ENCODE assay signal across 30 mouse cellular contexts in the genomic region with DNA sequence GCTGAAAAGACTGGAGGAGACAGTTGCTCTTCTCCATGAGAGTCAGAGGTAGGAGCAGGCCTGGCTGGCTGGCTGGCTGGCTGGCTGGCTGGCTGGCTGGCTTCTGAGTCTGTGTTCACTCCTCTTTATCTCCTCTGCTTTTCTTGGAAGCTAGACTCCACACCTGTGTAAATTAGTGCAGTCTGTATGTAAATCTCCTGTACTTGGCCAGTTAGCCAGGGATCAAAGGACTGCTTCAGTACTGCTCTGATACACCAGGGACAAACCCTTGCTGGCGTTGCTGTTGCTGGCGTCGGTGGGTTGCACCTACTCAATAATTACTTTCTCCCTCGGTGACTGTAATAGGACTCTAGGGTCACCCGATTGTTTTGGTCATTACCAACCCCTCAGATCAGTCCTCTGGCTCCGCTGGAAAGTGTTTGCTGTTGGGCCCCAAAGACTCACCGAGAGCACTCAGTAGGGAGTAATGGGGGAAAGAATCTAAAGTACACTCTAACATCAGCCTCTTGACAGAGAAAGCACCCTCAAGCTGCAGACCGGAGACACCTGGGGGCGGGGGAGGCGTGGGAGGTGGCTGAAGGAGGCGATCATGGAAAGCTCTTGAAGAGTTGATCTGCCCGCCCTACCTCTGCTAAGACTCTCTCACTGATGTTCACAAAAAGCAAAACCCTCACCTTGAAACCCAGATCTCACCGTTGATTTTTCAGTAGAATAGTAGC. TPM values are rescaled to one million over a fixed set of nuclear protein-coding genes. Genes with fewer than 3 reads are reported as not detected.
DNase-seq lines count a peak whose midpoint lies in the region; ATAC-seq and TF ChIP-seq lines count a peak whose summit lies in the region.
"Had no signal": no experiment of that assay in that cellular context is flagged by ENCODE, and none has a peak within 500 bp of the region (broad histone marks: within the 10 kb centered on the region; RNA-seq: fewer than 3 reads in every experiment).

No protein-coding gene starts in this region.

- H3K4me3 ChIP-seq in lung, postnatal 0 days (ENCODE audit: low read depth, low read length) = no peak overlapping the region
- H3K4me3 ChIP-seq in layer of hippocampus, adult 2 months = no peak overlapping the region
- H3K4me3 ChIP-seq: forebrain, embryonic 13.5 days; limb, embryonic 12.5 days; liver, embryonic 15.5 days; midbrain, embryonic 10.5 days; midbrain, embryonic 15.5 days; neural tube, embryonic 15.5 days had no signal

- H3K4me1 ChIP-seq in lung, postnatal 0 days (ENCODE audit: insufficient read depth, low read depth, low read length) = no peaks in the 10 kb centered on the region

- no peak for TF ChIP-seq CTCF in lung, postnatal 0 days (IDR thresholded peaks at IDR 0.05)
- TF ChIP-seq CTCF in layer of hippocampus, adult 2 months (conservative IDR thresholded peaks at IDR 0.05) = no peak

- H3K36me3 ChIP-seq in lung, postnatal 0 days (ENCODE audit: insufficient read depth, low read length) = no peaks in the 10 kb centered on the region
- H3K36me3 ChIP-seq: limb, embryonic 12.5 days; liver, embryonic 15.5 days; midbrain, embryonic 10.5 days; midbrain, embryonic 15.5 days had no signal

- no peak overlapping the region for H3K9ac ChIP-seq in lung, postnatal 0 days (replicated peaks; ENCODE audit: low read depth)
- H3K9ac ChIP-seq: forebrain, embryonic 13.5 days; hindbrain, embryonic 14.5 days; limb, embryonic 12.5 days; liver, embryonic 15.5 days; midbrain, embryonic 15.5 days; neural tube, embryonic 15.5 days had no signal

- no peak overlapping the region for H3K4me2 ChIP-seq in lung, postnatal 0 days (replicated peaks; ENCODE audit: low read depth, low read length)
- H3K4me2 ChIP-seq: forebrain, embryonic 13.5 days; heart, embryonic 11.5 days; hindbrain, embryonic 14.5 days; limb, embryonic 12.5 days; liver, embryonic 15.5 days; midbrain, embryonic 15.5 days; neural tube, embryonic 15.5 days had no signal

- TF ChIP-seq EP300 in lung, postnatal 0 days (IDR thresholded peaks at IDR 0.05) = peak; percentile 85

- peak; percentile 48 for DNase-seq in ZHBTc4 (ENCODE audit: low read depth, low spot score)
- DNase-seq in lung, adult 18-20 months = peak; percentile 78 to 81
- DNase-seq in lung, postnatal 0 days (ENCODE audit: low spot score) = peak; percentile 83
- peak; percentile 61 to 85 for DNase-seq in lung, postnatal 4 days
- DNase-seq in left cerebral cortex, adult 11 months (ENCODE audit: low spot score) = no peak
- DNase-seq in layer of hippocampus, adult 2 months (ENCODE audit: low spot score in 2 of 2) = no peak
- DNase-seq: adrenal gland, postnatal 25 days; cerebellum, adult 9-10 months; cerebellum, postnatal 36 days; gastrocnemius, postnatal 25 days; heart, adult 18-20 months; heart, postnatal 4 days; right cerebral cortex, postnatal 25 days; thymus, postnatal 4 days had no signal

- WGBS in lung, postnatal 0 days = 44% methylated on average over 13 of the region's 13 CpGs

- H3K27ac ChIP-seq in lung, postnatal 0 days (ENCODE audit: low read length) = peak overlapping the region; percentile 74
- H3K27ac ChIP-seq in layer of hippocampus, adult 2 months = no peak overlapping the region
- H3K27ac ChIP-seq: forebrain, embryonic 13.5 days; hindbrain, embryonic 14.5 days; kidney, postnatal 0 days; limb, embryonic 12.5 days; liver, embryonic 15.5 days; midbrain, embryonic 10.5 days; midbrain, embryonic 15.5 days; neural tube, embryonic 15.5 days had no signal

- no peaks in the 10 kb centered on the region for H3K27me3 ChIP-seq in lung, postnatal 0 days (replicated peaks; ENCODE audit: insufficient read depth, low read length)
- H3K27me3 ChIP-seq: forebrain, embryonic 13.5 days; limb, embryonic 12.5 days; midbrain, embryonic 15.5 days; neural tube, embryonic 15.5 days had no signal

- ATAC-seq in lung, postnatal 0 days = peak; percentile 92
- no peak for ATAC-seq in cerebellum, adult (ENCODE audit: insufficient number of reproducible peaks, low FRiP score, low TSS enrichment)
- ATAC-seq: CD4-positive, CD25-positive, alpha-beta regulatory T cell, adult 4 months; forebrain, embryonic 13.5 days; intestine, postnatal 0 days; midbrain, embryonic 15.5 days had no signal

- H3K9me3 ChIP-seq in lung, postnatal 0 days (ENCODE audit: low read length) = no peaks in the 10 kb centered on the region
- H3K9me3 ChIP-seq: forebrain, embryonic 13.5 days; limb, embryonic 12.5 days; liver, embryonic 15.5 days; midbrain, embryonic 10.5 days; midbrain, embryonic 15.5 days; neural tube, embryonic 15.5 days had no signal

RNA-seq across cellular contexts. Expression of gene Tppp3, which starts 10.1 kb away (rescaled TPM):
- 675 and 696 TPM in 2 replicates for polyA plus RNA-seq in lung, postnatal 0 days (2015; fragmentation: Nextera tagmentation; extraction: Ambion mirVana)
- total RNA-seq in layer of hippocampus, adult 2 months (2021) = 10 to 100 TPM; 36.5 to 36.8 TPM

RNA-seq across cellular contexts. Expression of gene Zdhhc1, which starts 35.5 kb away (rescaled TPM):
- 40.6 and 41.7 TPM in 2 replicates for polyA plus RNA-seq in lung, postnatal 0 days (2015; fragmentation: Nextera tagmentation; extraction: Ambion mirVana)
- total RNA-seq in layer of hippocampus, adult 2 months (2021) = 10 to 100 TPM; 36.2 to 38.9 TPM

RNA-seq across cellular contexts. Expression of gene Lrrc36, which starts 47.9 kb away (rescaled TPM):
- 3.7 and 3.9 TPM in 2 replicates for polyA plus RNA-seq in lung, postnatal 0 days (2015; fragmentation: Nextera tagmentation; extraction: Ambion mirVana)
- total RNA-seq in layer of hippocampus, adult 2 months (2021) = under 1 TPM; 0.42 to 0.84 TPM
- total RNA-seq: liver, adult 2 months had no signal
- polyA plus RNA-seq: CD4-positive, CD25-positive, alpha-beta regulatory T cell, adult 4 months; heart, embryonic 11.5 days; liver, adult 2 months had no signal

RNA-seq across cellular contexts. Expression of gene Kctd19, which starts 47.9 kb away (rescaled TPM):
- polyA plus RNA-seq in lung, postnatal 0 days (2015; fragmentation: Nextera tagmentation; extraction: Ambion mirVana) = 0.14 and 0.38 TPM in 2 replicates
- total RNA-seq in layer of hippocampus, adult 2 months (2021) = not detected
- total RNA-seq: adrenal gland, postnatal 25 days; gastrocnemius, postnatal 25 days; heart, adult 18-20 months; heart, postnatal 4 days; left cerebral cortex, adult 18-20 months; left cerebral cortex, postnatal 14 days; liver, adult 2 months had no signal
- polyA plus RNA-seq: CD4-positive, CD25-positive, alpha-beta regulatory T cell, adult 4 months; embryonic facial prominence, embryonic 11.5 days; forebrain, embryonic 13.5 days; heart, embryonic 11.5 days; hindbrain, embryonic 14.5 days; kidney, postnatal 0 days; limb, embryonic 12.5 days; liver, adult 2 months; liver, embryonic 15.5 days; midbrain, embryonic 15.5 days; neural tube, embryonic 15.5 days had no signal

RNA-seq across cellular contexts. Expression of gene Hsd11b2, which starts 57.3 kb away (rescaled TPM):
- polyA plus RNA-seq in lung, postnatal 0 days (2015; fragmentation: Nextera tagmentation; extraction: Ambion mirVana) = 1.8 and 2.9 TPM in 2 replicates
- not detected for total RNA-seq in layer of hippocampus, adult 2 months (2021)
- total RNA-seq: left cerebral cortex, adult 18-20 months; left cerebral cortex, postnatal 14 days; liver, adult 2 months had no signal
- polyA plus RNA-seq: CD4-positive, CD25-positive, alpha-beta regulatory T cell, adult 4 months had no signal

Comparison
In these comparisons a context has a peak if more than half of its experiments do, and no peak if none do; other contexts are left out.
1. DNase-seq: peak in ZHBTc4 (single experiment), lung, adult 18-20 months (2 of 2), lung, postnatal 0 days (single experiment) and lung, postnatal 4 days (2 of 2); none in left cerebral cortex, adult 11 months (single experiment) and layer of hippocampus, adult 2 months (0 of 2).